Mouse (Mus musculus) layer of hippocampus, postnatal 10 days (tissue): ENCODE results near the gene Scd2. TPM values are rescaled to one million over a fixed set of nuclear protein-coding genes. Genes with fewer than 3 reads are reported as not detected.
"Not testable (repeated sequence)": the region's sequence is repeated elsewhere in the genome, so short reads cannot be mapped to it uniquely, and the experiment has no call there.

Experiments
- DNase-seq, 2 experiments: peaks; one replicate each; pipeline ENCODE4 v3.0.0; 2021; ENCODE audit warnings: low spot score in 2 of 2
- long read RNA-seq: library from polyadenylated mRNA; stranded (forward); transcript quantifications from one replicate; pipeline ENCODE4 v2.0.0, GENCODE M21; 2023
- total RNA-seq, 2 experiments: library from RNA; stranded (reverse); gene quantifications; 2 replicates each; pipeline ENCODE4 v1.2.3; 2021

The Scd2 gene
- total RNA-seq, result 100 to 1,000 TPM; 715 to 736 TPM
- long read RNA-seq, full-length matches to known transcripts, result 172 of 290 reads
- long read RNA-seq, partial matches to known transcripts, result 23 of 290 reads
- long read RNA-seq, other reads (novel, unspliced or antisense), result 95 of 290 reads

GRCm38 (mm10) chr19:44292941-44293768 lies at the start of gene Scd2:
Scd2 (plus strand) TSS chr19:44293674.
- no peak for DNase-seq

- DNase-seq, result peak; percentile 34 to 38
These were observed 47.7 kb upstream of the Scd2 start for GRCm38 (mm10) chr19:44245761-44246171.

DNA sequence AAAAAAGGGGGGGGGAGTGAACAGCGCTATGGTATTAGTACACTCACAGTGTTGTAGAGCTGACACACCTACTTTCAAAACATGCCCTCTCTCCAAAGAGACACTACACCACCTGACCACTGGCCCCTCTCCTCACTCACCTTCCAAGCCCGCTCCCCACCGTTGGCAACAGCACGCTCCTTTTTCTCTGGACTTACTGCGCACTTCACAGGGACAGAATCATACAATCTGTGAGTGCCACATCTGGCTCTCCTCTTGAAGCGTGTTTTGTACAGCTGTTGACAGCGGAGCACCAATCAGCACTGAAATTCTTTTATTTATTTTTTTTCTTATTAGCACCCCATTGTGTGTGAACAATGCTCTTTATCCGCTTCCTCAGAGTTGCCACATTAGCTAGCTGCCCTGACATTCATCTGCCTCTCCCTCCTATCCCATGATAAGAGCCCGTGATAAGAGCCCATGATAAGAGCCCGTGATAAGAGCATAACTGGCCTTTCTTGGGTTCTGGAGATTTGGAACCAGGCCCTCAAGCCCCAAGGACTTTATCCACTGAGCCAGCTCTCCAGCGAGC lies 47.0 kb upstream of the Scd2 start:
- DNase-seq, result no peak

- peak; percentile 25 to 27 for DNase-seq
These were observed 46.0 kb upstream of the Scd2 start for GRCm38 (mm10) chr19:44247281-44248080.

DNA sequence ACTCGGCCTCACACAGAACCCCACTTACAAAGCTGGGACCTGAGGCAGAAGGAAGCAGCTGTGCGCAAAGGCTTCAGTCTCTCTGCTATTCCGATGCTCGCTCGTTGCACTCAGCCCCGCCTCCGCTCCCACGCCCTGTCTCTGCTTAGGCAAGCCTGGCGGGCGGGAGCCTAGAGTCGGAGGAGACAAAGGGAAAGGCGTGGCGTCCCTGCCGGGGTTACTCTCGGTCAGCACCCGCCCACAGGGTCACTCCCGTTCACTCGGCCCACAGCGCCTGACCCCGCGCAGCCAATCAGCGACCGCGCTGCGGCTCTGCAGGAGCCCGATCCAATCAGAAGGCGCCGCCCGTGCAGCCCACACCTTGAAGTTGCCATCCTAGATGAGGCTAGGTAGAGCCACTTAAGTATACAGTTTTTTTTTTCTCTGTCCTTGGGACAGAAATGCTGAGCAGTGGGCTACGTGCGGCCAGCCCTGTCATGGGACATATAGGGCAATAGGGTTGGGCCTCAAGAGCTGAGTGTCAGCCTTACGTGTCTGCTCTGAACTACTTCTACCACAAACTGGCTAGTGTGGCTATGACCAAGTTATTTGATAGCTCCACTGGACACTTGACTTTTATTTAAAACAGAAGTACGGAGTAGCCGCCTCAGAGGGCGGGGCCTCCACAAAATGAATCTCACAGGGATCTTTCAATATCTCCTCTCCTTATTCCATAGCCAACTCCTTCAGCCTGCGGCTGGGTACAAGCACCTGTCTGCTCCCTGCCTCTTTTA lies 45.2 kb upstream of the Scd2 start:
- DNase-seq, result peak; percentile 90 to 91

GRCm38 (mm10) chr19:44248854-44249351 lies 44.6 kb upstream of the Scd2 start:
- no peak for DNase-seq

DNA sequence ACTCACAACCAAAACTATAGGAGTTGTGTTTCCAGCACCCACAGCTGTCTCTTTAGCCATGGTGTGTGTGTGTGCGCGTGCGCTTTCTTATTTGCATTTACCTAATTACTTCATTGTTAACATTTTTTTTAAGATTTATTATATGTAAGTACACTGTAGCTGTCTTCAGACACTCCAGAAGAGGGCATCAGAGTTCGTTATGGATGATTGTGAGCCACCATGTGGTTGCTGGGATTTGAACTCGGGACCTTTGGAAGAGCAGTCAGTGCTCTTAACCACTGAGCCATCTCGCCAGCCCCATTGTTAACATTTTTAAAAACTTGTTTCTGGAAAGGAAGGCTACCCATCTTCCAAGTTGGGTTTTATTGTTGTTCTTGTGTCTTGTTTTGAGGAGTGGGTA lies 42.3 kb upstream of the Scd2 start:
- DNase-seq, result not testable (repeated sequence)

GRCm38 (mm10) chr19:44251936-44252558 lies 41.4 kb upstream of the Scd2 start:
- no peak for DNase-seq

DNA sequence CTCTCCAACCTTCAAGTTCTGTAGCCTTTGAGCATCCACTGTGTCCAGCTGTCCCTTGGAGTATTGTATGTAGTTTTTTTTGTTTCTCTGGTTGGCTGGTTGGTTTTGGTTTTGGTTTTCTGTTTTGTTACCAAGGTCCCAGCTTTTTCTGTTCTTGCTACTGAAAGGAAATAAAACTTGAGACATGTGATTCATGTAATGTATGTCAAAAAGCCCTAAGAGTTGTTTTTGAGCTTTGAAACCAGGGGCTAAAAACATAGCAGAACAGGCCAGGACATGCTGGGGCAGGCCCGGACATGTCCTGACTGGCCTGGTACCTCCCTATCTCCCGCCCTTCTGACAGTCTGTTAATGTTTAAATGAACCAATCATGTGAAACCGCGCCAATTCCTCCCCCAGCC lies 39.4 kb upstream of the Scd2 start:
- not testable (repeated sequence) for DNase-seq

DNA sequence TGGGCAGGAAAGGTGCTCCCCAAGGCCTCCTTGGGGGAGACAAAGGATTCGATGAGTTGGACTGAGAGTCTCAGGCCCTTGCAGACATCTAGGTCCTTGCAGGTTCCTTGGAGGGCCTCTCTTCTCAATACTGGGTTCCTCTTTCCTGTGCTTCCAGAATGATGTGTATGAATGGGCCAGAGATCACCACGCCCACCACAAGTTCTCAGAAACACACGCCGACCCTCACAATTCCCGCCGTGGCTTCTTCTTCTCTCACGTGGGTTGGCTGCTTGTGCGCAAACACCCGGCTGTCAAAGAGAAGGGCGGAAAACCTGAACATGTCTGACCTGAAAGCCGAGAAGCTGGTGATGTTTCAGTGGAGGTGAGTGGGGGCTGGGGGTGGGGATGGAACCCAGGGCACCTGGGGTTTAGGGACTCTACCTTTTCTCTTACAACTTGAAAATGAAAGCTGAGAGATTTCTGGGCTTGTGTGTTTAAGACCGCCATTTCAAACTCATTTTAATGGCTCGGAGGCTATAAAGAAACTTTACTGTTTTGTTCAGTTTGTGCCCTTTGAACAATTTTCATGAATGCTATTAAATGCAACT lies 36.0 kb upstream of the Scd2 start:
- no peak for DNase-seq

GRCm38 (mm10) chr19:44259484-44259883 lies 34.0 kb upstream of the Scd2 start:
- no peak for DNase-seq

DNA sequence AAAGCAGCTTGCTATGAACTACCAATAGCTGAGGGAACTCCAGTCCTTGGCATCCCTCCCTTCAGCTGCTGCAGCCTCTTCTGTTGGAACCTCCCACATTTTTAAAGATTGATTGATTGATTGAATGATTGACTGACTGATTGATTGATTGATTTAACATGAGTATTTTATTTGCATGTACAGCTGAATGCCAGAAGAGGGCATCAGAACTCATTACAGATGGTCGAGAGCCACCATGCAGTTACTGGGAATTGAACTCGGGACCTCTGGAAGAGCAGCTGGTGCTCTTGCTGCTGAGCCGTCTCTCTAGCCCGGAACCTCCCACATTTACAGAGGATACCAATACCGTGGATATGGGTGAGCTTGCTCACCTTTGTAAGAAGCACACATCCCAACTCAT lies 33.0 kb upstream of the Scd2 start:
- DNase-seq, result no peak

DNA sequence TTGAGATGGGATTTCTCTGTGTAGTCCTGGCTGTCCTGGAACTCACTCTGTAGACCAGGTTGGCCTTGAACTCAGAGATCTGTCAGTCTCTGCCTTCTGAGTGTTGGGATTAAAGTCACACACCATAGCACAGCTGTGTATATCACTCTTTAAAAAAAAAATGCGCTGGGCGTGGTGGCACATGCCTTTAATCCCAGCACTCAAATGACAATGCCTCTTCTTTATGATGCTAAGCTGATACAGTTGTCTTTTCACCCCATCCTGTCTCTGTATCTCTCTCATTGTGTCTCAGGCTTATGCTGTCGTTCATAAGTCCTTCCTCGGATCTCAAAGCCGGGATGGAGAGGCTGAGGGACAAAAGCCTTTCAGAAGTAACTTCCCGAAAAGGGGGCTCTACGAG lies 31.7 kb upstream of the Scd2 start:
- DNase-seq, result no peak

- no peak for DNase-seq
These were observed 29.9 kb upstream of the Scd2 start for GRCm38 (mm10) chr19:44263581-44263980.

GRCm38 (mm10) chr19:44264226-44264625 lies 29.2 kb upstream of the Scd2 start:
- DNase-seq, result no peak

DNA sequence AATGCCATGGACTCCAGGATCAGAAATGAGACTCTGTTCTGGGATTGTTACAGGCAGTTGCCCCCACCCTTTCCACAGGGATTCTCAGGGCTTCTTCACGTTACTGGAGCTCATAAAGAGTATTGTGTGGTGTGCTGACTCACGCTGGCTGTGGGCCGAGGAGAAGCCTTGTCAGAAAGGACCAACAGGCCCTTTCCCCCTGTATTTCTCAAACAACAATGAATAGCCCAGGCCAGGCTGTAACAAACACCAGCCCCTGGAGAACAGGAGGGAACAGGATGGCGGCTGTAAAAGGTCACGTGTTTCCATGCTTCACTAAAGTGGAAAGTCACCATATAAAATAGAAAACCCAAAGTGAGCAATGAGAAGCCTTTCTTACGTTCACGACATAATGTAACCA lies 28.2 kb upstream of the Scd2 start:
- no peak for DNase-seq

DNA sequence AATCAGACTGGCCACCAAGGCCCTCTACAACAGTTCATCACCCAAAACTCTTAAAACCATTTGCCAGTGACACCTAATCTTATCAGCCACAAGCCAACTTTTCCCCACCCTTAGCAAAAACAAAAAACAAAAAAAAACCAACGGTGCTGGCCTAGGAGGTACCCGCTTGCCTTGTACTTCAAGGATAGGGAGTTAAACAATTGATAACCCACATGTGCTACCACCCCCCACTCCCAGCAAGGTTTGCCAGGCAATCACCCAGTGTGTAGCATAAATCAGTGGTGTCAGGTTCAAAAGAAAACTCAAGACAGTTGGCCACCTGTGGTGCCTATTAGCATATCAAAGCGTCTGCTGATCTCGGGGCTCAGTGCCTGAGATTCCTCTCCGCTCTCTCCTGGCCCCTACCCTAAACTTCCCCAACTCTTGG lies 27.6 kb upstream of the Scd2 start:
- no peak for DNase-seq

DNA sequence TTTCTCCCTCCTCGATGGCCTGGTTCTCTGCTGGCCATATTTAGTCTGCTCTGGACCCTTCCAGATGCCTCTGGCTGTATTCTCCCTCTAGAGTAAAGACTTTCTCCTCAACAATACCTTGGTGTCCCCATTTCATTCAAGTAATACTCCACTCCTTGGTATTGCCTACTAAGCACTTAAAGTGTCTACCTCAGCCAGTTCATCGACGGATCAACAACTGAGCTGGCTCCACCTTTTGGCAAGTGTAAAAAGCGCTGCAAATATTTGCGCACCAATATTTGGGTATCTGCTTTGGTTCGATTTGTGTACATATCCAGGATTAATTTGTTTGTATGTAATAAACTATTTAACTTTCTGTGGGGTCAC lies 27.0 kb upstream of the Scd2 start:
- no peak for DNase-seq

- peak; percentile 84 to 88 for DNase-seq
These were observed 26.5 kb upstream of the Scd2 start for GRCm38 (mm10) chr19:44266824-44267498.
